Mouse (Mus musculus) liver, embryonic 14.5 days (tissue): ENCODE measurements around the gene Serpina5. TPM values are rescaled to one million over a fixed set of nuclear protein-coding genes. Genes with fewer than 3 reads are reported as not detected.
"Not testable (repeated sequence)": the region's sequence is repeated elsewhere in the genome, so short reads cannot be mapped to it uniquely, and the experiment has no call there.

ENCODE experiments used
- ATAC-seq: fragments of 200-750 bp; cut with Nextera tagmentation; 2 replicates; pipeline ENCODE4 v1.8.0; 2017; ENCODE audit warnings: moderate number of reproducible peaks, mild to moderate bottlenecking, moderate library complexity; ENCODE audit not compliant: insufficient read depth
- DNase-seq, 3 experiments: peaks; one replicate each; pipeline ENCODE4 v3.0.0-alpha.2; 2012 to 2013; ENCODE audit warnings: low read depth in 3 of 3, low spot score in 3 of 3
- H3K27ac ChIP-seq: fragments of 300-500 bp; sonication (generic); 2 replicates; pipeline ENCODE4 v1.5.1; 2014; ENCODE audit warnings: moderate library complexity, mild to moderate bottlenecking, control low read depth, inconsistent platforms
- H3K27me3 ChIP-seq: fragments of 300-500 bp; sonication (generic); 2 replicates; pipeline ENCODE4 v1.6.1; 2014; ENCODE audit warnings: mild to moderate bottlenecking, low read length, moderate library complexity; ENCODE audit not compliant: control insufficient read depth, insufficient read depth
- H3K36me3 ChIP-seq: fragments of 300-500 bp; sonication (generic); replicated peaks from 2 replicates; pipeline ENCODE4 v1.6.1; 2014; ENCODE audit warnings: low read depth; ENCODE audit not compliant: control insufficient read depth, insufficient read depth
- H3K4me1 ChIP-seq, 2 experiments: fragments of 200-500 bp in 1 of 2; fragments of 300-500 bp in 1 of 2; sonication (generic) in 1 of 2; replicated peaks; 2 replicates each; pipeline ENCODE4 v1.6.1; 2012 to 2014; ENCODE audit warnings: antibody characterized with exemption in 1 of 2, inconsistent platforms in 1 of 2, low read length in 1 of 2; ENCODE audit not compliant: control insufficient read depth in 2 of 2, insufficient read depth in 2 of 2
- H3K4me2 ChIP-seq: fragments of 300-500 bp; sonication (generic); 2 replicates; pipeline ENCODE4 v1.6.1; 2014; ENCODE audit warnings: low read depth, mild to moderate bottlenecking, control low read depth, moderate library complexity
- H3K4me3 ChIP-seq, 2 experiments: fragments of 200-500 bp in 1 of 2; fragments of 300-500 bp in 1 of 2; sonication (generic) in 1 of 2; 2 replicates each; pipeline ENCODE4 v1.5.1; 2012 to 2014; ENCODE audit warnings: low read depth in 2 of 2, low read length in 2 of 2, mild to moderate bottlenecking in 2 of 2, control low read depth in 1 of 2, inconsistent platforms in 1 of 2, moderate library complexity in 1 of 2; ENCODE audit not compliant: insufficient read depth in 1 of 2
- H3K9ac ChIP-seq: fragments of 300-500 bp; sonication (generic); replicated peaks from 2 replicates; pipeline ENCODE4 v1.6.1; 2014; ENCODE audit warnings: mild to moderate bottlenecking, control low read depth, moderate library complexity
- H3K9me3 ChIP-seq: fragments of 300-500 bp; sonication (generic); 2 replicates; pipeline ENCODE4 v1.6.1; 2016; ENCODE audit warnings: low read length, mixed read lengths; ENCODE audit not compliant: control insufficient read depth
- CTCF ChIP-seq: IDR thresholded peaks from 2 replicates; pipeline ENCODE4 v1.5.1; 2016; ENCODE audit warnings: antibody characterized with exemption, low read depth, control low read depth
- EP300 ChIP-seq: IDR thresholded peaks from 2 replicates; pipeline ENCODE4 v1.6.1; 2016; ENCODE audit warnings: antibody characterized with exemption, low read depth
- WGBS: fragments of 180-500 bp; shearing (Covaris S2); extraction: QIAGEN DNeasy Blood & Tissue Kit; methylation state at CpG from one replicate; pipeline ENCODE4 v1.1.7; 2014; ENCODE audit not compliant: insufficient replicate concordance; 5-methylcytosine and 5-hydroxymethylcytosine counted together
- polyA plus RNA-seq, 2 experiments: library from polyadenylated mRNA; depleted of rRNA in 1 of 2; stranded (reverse) in 1 of 2; unstranded in 1 of 2; fragments of >200 nt; fragmentation: Nextera tagmentation in 1 of 2; extraction: Ambion mirVana in 1 of 2; gene quantifications; 2 replicates each; pipeline versions ENCODE4 v1.2.1 to v1.2.3; 2012 to 2014

Gene Serpina5
- polyA plus RNA-seq, 2 experiments, result 0.11 to 0.22 TPM

DNA sequence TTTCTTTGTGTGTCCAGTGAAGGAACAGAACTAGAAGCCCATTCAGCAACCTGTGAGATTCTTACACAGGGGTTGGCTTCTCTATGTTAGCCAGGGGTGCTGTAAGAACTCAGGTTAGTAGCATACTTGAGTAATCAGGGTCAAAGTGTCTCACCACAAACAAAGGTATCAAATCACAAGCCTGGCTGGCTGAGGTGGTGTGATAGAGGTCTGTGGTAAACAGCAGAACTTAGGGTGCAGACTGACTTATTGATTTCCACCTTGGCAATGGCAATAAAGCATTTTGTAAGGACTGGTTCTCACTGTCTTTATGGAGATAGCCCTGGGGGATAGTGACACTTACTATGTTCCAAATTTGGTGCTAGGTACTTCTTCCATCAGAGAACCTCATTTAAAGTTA, 4.9 kb downstream of the Serpina5 start:
- Histone ChIP-seq H3K9ac (no peak overlapping the region), H3K27ac (no peak overlapping the region), H3K9me3 (no peaks in the 10 kb centered on the region), H3K4me3 (no peak overlapping the region), H3K27me3 (no peaks in the 10 kb centered on the region), H3K4me1 (peaks cover 2 to 8% of the 10 kb centered on the region in 2 experiments; a peak in 1 of 4 replicates), H3K4me2 (no peak overlapping the region), H3K36me3 (no peaks in the 10 kb centered on the region)
- DNase-seq, result no peak
- TF ChIP-seq EP300 (no peak), CTCF (no peak)
- no peak for ATAC-seq

DNA sequence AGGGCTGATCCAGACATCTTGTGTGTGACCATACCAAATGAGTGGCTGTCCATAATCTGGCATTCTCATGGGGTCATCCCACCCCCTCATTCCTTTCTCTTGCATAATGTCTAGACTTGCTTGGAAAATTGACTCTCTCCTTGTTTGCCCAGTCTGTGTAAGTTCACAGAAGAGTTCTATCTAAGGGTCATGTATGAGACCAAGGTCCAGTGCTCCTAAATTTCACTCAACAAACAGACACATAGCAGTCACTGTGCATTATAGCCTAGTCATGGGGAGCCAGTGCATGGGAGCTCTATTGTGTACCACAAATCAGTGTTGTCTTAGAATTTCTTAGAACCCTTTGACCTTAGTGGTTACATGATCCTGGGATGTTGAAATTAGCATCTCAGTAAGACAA, 6.0 kb downstream of the Serpina5 start:
- Histone ChIP-seq H3K9ac (no peak overlapping the region), H3K27ac (no peak overlapping the region), H3K4me2 (no peak overlapping the region), H3K27me3 (no peaks in the 10 kb centered on the region), H3K4me1 (peaks cover 2 to 8% of the 10 kb centered on the region in 2 experiments; a peak in 1 of 4 replicates), H3K9me3 (no peaks in the 10 kb centered on the region), H3K4me3 (no peak overlapping the region), H3K36me3 (no peaks in the 10 kb centered on the region)
- TF ChIP-seq CTCF (no peak), EP300 (no peak)
- ATAC-seq (peak; percentile 51; the same call in 1 of the 2 replicates), DNase-seq (peak in 2 of 3 experiments; percentile 6 to 17)

DNA sequence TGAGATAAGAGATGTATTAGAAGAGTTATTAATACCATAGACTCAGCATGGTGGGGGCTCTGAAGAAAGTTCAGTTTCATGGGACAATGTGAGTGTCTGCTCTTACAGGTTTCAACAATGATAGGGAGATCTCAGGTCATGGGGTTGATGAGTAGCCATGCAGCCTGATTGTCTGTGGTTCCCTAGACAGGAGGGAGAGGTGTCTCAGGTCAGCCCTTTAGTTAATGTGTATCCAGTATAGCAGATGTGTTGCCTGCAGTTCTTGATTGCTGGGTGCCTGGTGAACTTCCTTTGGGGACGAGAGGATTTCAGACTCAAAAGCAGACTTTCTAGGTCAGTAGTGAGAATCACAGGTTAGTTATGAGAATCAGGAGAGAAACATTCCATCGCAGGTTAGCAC, 7.6 kb downstream of the Serpina5 start:
- no peak overlapping the region for H3K27ac ChIP-seq
- no peak overlapping the region for H3K9ac ChIP-seq
- ATAC-seq (no peak), DNase-seq (no peak)
- WGBS, result 47% methylated on average over 2 of the region's 2 CpGs
- peaks cover 2 to 8% of the 10 kb centered on the region in 2 experiments; a peak in 1 of 4 replicates for H3K4me1 ChIP-seq
- H3K36me3 ChIP-seq, result no peaks in the 10 kb centered on the region
- TF ChIP-seq EP300 (no peak), CTCF (no peak)
- no peak overlapping the region for H3K4me3 ChIP-seq
- no peaks in the 10 kb centered on the region for H3K9me3 ChIP-seq
- no peaks in the 10 kb centered on the region for H3K27me3 ChIP-seq
- H3K4me2 ChIP-seq, result no peak overlapping the region

DNA sequence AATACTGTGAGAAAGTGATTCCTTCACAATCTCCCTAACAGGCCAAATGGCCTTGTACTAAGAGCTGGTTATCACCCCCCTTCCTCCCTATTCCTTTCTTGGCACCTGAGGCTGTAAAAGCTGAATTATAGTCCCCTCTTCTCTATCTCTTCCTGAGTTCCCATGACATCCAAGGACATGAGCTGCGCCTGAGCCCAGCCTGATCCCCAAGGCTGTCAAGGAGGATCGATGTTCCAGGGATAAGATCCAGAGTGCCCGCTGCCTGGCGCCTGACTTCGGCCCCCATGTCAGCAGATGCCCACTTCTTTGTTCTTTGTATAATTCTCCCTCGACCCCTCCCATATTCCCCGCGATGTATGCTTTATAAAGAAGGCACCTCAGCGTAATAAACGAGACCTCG, 11.4 kb downstream of the Serpina5 start, which contains the start of gene Serpina3a:
Gene Serpina3a, plus strand, starts transcription at position 392 of the 400 bp plus-strand sequence.
- not testable (repeated sequence) for H3K9me3 ChIP-seq, DNase-seq, ATAC-seq, H3K4me3 ChIP-seq, H3K27ac ChIP-seq, H3K4me1 ChIP-seq, H3K9ac ChIP-seq, H3K4me2 ChIP-seq, H3K36me3 ChIP-seq, H3K27me3 ChIP-seq
- 74% methylated on average over 11 of the region's 11 CpGs for WGBS

DNA sequence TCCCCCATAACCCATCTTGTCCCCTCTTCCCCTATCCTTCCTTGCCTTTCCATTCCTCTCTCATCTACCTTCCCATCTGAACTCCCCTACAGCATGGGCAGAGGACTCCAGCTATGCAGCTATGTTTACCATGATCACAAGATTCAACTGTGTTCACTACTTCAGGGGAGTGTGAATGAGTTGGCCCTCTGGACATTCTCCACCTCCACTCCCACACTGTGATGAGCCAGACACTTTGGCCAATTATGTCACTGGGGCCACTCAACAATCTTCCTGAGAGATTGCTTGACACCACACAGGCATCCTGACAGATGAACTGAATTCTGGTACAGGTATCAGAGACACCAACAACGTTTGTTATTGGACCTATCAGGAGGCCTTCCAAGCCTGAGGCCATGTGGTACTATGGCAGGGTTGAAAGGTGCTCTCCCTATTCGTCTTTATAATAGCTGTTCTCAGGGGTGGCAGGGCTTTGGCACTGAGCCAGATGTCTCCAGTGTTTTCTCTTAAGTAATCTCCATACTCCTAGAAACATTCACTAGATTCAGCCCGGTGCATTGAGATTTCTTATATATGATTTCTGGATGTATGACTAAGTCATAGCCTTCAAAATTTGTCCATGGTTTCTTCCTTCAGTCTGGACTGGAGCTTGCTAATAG, 14.1 kb downstream of the Serpina5 start:
- WGBS, result 39% methylated on average over 3 of the region's 3 CpGs
- Histone ChIP-seq H3K9me3 (no peaks in the 10 kb centered on the region), H3K4me3 (no peak overlapping the region), H3K27ac (no peak overlapping the region), H3K4me1 (no peaks in the 10 kb centered on the region), H3K36me3 (no peaks in the 10 kb centered on the region), H3K27me3 (no peaks in the 10 kb centered on the region), H3K4me2 (no peak overlapping the region), H3K9ac (no peak overlapping the region)
- DNase-seq (no peak), ATAC-seq (no peak)
- no peak for TF ChIP-seq CTCF
- no peak for TF ChIP-seq EP300
